Mouse (Mus musculus) spleen, postnatal 36 days (tissue): ENCODE results near the gene Rbms3.

Experiments used
- DNase-seq, 2 experiments: peaks; one replicate each; pipeline ENCODE4 v3.0.0; 2022; ENCODE audit warnings: low spot score in 2 of 2, mixed read lengths in 1 of 2

Rbms3 gene

DNA sequence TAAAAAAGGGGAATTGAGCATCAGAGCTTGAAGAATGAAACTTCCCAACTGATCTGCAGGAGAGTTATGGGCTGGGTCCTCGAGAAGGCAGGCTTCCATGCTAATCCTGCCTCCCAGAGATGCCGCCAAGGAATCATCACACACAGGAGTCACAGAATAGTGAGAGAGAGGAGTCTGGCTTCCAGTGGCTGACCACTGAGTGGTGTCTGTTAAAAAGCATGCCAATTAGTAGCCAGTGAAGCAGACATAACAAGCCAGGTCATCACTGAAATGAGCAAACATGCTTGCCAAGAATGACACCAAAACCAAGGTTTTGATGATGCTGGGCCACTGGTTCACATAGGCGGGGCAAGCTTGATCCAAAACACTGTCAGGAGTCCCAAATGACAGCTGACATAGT, 441.3 kb downstream of the Rbms3 start:
- DNase-seq, result no peak

DNA sequence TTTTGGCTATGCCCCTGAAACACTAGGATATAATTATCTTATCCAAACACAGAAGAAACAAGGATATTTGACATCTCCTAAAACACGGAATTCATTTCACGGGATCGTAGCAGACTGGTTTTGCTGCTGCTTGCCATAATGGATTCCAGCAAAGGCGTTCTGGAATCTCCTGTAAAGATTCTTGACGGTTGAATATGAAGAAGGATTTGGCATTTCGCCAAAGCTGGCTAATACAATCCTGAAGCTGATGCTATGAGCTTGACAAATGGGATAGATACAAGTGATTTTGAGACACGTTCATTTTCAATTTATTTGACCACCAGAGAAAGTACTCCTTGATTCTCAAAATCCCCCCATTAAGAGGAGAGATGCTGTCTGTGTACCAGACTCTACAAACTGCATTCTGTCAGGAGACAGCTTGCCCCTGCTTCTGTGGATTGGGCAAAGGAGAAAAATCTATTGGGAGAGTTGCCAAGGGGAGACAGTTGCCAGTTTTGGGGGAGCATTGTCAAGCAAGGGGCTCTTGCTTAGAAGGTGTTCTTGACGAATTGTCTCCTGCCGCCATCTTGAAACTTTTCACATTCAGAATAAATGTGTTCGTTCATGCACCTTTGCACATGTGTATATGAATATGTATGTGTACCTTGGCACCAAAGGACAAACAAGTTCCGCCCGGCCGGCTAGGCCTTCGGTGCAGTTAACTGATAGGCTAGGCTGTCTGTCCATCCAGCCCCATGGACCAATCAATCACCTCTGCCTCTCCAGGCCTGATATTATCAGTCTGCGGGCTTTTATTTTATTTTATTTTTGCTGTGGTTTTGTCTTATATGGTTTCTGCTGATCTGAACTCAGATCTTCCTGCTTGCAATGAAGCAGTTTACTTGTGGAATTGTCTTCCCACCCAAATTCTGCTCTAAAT, 442.3 kb downstream of the Rbms3 start:
- no peak for DNase-seq

GRCm38 (mm10) chr9:117180658-117181057, 449.1 kb downstream of the Rbms3 start:
- no peak for DNase-seq

DNA sequence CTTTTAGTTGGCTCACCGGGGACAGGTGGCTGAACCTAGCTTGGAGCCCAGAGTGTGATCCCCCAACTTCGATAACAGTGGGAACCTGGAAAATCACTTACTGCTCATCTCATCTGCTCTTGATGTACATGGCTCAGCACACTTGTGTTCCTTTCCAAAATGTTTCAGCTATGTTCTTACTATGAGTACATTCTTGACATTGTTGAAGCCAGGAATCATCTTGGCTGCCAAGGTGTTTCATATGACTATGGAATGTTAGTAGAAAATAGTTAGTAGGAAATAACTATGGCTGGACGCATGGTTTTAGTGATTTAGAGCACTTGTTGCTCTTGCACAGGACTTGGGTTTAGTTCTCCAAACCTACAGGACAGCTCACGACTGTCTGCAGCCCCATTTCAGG, 451.3 kb downstream of the Rbms3 start:
- no peak for DNase-seq

DNA sequence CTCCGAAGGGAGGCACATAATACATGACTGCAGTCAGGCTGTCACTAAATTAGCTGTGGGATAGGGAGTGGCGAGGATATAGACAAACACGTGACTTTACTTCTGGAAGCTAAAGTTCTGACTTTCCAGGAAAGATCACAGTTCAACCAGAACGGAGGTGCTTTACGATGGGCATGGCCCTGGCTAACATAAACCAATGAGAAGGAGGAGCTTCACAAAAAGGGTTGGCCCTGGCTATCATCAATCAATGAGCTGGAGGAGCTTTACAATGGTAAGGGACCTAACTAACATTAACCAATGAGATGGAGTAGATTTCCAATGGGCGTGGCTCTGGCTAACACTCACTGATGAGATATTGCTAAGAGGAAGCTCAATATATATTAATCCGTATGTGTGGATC, 457.2 kb downstream of the Rbms3 start:
- DNase-seq, result no peak

- DNase-seq, result no peak
Measured at GRCm38 (mm10) chr9:117169196-117169595, 460.5 kb downstream of the Rbms3 start.

DNA sequence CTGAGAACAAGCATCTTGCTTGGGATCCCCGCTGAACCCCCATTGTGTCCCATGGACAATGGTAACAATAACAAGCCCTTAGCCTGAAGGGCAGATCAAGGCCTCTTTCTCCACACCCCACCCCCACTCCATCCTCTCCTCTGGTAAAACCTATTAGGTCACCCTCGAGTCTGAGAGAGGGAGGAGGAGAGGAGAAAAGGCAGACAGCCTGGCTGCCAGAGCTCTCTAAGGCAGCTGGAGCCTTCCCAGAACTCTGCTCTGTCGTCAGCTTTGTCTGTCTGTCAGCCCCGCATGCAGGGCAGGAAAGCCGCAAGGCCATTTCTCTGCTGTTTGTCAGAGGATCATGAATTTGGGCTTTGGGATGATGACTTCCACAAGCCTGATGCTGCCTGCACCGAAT, 466.6 kb downstream of the Rbms3 start:
- DNase-seq, result no peak

GRCm38 (mm10) chr9:117161150-117161549, 468.6 kb downstream of the Rbms3 start:
- no peak for DNase-seq

GRCm38 (mm10) chr9:117156330-117156905, 473.3 kb downstream of the Rbms3 start:
- no peak for DNase-seq

DNA sequence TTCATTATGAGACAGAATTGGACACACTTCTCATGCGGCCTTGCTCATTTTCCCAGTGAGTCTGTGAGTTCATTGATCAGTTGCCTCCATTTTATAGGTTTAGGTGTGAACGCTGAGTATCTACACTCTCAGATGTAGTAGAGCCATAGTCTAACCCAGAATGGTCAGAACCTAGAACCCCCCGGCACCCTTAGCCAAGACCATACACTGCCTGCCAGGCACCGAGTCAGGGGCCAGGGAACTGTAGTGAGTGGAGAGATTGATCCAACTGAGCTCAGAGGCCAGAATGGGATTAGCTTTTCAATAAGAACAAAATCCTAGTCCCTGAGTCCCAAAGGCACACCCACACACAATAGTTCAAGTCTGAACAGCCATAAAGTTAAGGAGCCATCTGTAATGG, 475.1 kb downstream of the Rbms3 start:
- no peak for DNase-seq

DNA sequence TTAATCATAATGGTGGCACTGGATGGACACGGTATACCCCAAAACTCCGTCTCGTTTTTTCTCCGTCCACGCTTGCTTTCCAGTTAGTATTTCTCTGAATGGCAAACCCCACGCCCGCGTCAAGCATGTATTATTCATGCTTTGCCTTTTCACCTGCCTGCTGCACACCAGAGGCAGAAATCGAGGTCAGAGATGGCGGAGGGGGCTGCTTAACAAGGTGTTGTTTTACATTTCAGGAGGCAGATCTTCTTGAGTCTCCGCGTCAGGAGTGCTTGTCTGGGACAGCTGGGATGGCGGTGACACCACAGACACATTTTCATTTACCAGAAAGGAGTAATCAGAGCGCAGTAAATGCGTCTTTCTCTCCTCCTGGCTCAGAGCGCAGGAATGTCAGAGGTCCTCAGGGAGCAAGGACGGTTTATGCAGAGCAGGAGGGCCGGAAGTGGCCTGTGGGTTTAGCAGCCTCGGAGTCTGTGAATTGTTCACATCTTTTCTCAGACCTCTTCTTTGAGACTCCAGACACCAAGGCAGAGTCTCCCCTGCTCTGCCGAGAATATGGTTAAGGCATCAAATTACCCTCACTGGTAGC, 475.9 kb downstream of the Rbms3 start:
- no peak for DNase-seq

GRCm38 (mm10) chr9:117151951-117152350, 477.8 kb downstream of the Rbms3 start:
- DNase-seq, result no peak

DNA sequence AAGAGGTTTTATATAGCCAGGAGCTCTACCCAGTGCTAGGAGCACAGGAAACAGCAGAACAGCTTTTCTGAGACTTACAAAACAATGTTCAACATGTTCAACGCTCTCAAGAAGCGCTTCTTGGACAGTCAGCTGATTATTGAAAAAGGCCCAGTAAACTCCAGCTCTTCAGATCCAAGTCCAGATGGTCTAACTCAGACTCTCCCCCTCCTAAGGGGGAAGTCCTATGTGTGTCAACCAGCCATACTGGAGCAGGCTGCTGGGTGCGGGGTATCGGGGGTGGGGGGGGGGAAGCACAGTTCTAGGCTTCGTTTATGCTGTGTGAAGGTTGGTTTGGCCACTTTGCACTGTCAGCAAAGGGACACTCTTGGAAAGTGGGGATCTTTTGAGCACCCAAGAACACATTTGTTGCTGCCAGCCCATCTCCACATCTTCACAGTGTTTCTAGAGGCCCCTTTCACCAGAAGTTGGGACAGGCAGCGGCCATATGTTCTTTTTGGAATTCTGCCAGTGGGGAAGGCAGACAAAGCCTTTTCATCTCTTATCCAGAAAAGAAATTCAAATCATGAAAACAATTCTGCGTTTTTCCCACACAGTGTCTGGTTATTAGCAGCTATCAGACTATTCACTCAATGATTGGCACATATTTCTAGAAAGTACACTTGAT, 485.5 kb downstream of the Rbms3 start:
- DNase-seq, result no peak

GRCm38 (mm10) chr9:117139971-117140370, 489.7 kb downstream of the Rbms3 start:
- DNase-seq, result no peak

DNA sequence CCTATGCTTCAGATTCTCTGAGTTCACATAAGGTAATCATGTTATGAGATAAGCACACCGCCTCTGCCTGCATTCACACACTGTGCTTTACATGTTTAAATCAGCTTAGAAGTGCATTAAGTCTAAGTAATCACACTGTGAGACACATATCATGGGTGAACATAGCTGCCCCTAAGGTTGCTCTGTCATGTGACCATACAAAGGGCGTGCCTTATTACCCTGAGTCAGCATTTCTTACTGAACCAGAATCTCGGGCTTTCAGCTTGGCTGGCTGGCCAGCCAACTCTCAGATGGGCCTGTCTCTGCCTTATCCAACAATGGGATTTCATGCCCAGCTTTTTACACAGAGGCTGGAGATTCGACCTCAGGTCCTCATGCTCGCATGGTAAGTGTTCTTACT, 493.3 kb downstream of the Rbms3 start:
- DNase-seq, result no peak

DNA sequence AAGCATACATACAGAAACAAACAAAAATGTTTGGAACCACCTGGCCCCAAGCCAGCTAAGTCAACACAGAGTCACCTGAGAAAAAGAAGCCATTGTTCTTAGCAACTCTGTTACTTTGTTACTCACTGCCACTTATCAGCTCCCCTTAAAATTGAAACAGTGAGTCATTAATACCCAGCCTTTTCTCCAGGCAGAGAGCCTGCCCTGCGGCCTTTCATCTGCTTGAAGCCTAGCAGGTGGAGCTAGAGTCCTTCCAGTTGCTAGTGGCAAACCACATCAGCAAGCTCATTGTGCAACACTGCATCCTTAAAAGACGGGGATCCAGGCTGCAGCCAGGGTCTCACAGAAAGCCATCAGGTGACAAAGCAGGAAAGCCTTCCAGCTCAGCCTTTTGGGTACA, 495.7 kb downstream of the Rbms3 start:
- no peak for DNase-seq

- DNase-seq, result no peak
Measured at GRCm38 (mm10) chr9:117126816-117127215, 502.9 kb downstream of the Rbms3 start.

DNA sequence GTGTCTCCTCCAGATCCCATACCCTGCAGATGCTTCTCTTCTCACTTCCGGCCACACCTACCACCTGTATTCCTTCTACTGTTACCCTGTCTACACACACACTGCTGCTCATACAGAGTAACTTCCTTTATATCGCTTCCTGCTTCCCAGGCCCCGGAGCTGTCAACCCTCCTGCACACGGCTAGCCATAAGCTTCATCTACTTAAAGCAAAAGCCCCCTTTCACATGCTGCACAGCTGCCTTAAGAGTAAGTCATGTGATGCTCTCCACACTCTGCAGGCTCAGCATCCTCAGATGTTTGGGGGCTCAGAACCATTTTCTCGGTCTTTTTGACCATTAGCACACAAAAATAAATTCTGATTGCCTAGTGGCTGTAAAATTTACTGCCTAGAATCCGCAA, 503.9 kb downstream of the Rbms3 start:
- no peak for DNase-seq

- no peak for DNase-seq
Measured at GRCm38 (mm10) chr9:117121572-117121971, 508.1 kb downstream of the Rbms3 start.

GRCm38 (mm10) chr9:117117181-117117729, 512.5 kb downstream of the Rbms3 start:
- no peak for DNase-seq

- no peak for DNase-seq
Measured at GRCm38 (mm10) chr9:117115609-117116008, 514.1 kb downstream of the Rbms3 start.

DNA sequence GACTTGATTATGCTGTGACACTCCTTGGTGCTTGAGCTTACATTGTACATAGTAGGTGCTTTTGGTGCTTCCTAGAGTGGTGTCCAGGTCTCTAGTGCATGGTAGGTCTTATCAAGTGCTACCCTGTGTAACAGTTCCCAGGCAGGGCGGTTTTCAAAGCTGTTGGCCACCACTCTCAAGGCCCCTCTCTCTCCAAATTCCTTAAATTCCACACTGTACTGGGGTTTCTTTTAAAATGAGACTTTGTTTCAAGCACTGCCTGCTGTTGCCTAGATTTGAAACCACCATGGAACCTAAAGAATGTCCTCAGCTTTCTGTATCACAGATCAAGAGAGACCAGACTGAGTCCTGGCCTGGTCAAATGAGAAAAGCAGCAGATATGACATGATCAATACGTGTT, 516.1 kb downstream of the Rbms3 start:
- no peak for DNase-seq
